ENCODE assay signal across 8 mouse cellular contexts in the genomic region with DNA sequence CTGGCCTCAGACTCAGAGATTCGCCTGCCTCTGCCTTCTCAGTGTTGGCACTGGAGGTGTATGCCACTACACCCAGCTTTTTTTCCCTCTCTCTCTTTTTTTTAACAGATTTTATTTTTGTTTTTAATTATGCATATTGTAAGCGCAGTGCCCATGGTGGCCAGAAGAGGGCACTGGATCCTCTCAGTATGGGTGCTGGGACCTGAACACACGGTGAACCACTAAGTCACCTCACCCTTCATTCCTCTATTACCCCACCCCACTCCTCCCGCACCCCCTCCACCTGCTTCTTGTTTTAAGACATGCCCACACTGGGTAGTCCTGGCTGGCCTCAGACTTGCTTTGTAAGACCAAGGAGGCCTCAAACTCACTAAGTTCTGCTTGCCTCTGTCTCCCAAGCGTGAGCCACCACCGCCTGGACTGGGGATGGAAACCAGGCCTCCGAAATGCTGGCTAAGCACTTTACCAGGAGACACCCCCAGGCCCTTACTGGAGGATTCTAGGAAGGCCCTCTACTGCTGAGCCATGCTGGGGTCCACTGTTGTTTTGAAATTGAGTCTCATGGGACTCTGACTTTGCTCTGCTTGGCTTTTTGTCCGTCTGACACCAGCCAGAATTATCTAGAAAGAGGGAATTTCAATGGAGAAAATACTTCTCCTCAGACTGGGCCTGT. TPM values are rescaled to one million over a fixed set of nuclear protein-coding genes. Genes with fewer than 3 reads are reported as not detected.
A peak's percentile ranks its signal among the peaks of the same experiment; 100 is the strongest.
DNase-seq lines count a peak whose midpoint lies in the region; ATAC-seq and TF ChIP-seq lines count a peak whose summit lies in the region.
"Had no signal": no experiment of that assay in that cellular context is flagged by ENCODE, and none has a peak within 500 bp of the region (broad histone marks: within the 10 kb centered on the region; RNA-seq: fewer than 3 reads in every experiment).

No protein-coding gene starts in this region.

- H3K27ac ChIP-seq in liver, adult 2 months (replicated peaks; ENCODE audit: insufficient read depth, low read depth, low read length): no peak overlapping the region
- no peak overlapping the region for H3K27ac ChIP-seq in liver, embryonic 12.5 days
- H3K27ac ChIP-seq in hindbrain, embryonic 12.5 days: no peak overlapping the region

- no peak for TF ChIP-seq POLR2A in liver, adult 2 months (IDR thresholded peaks at IDR 0.05; ENCODE audit: extremely low read depth, insufficient read depth, low read length)

- H3K79me2 ChIP-seq in liver, adult 2 months (ENCODE audit: control insufficient read depth, insufficient read depth, low read length): no peaks in the 10 kb centered on the region

- DNase-seq in liver, adult 2 months (ENCODE audit: extremely low read depth, low read depth, low spot score): no peak
- peak; percentile 28 for DNase-seq in MN1 (ENCODE audit: low spot score)
- peak; percentile 61 to 74 for DNase-seq in cerebellum, postnatal 14 days
- DNase-seq in lung, postnatal 10 days: peak; percentile 65
- DNase-seq in splenic B cell, adult 2 months (ENCODE audit: low read depth, low spot score): peak; percentile 70

- no peaks in the 10 kb centered on the region for H3K27me3 ChIP-seq in liver, adult 2 months (ENCODE audit: control insufficient read depth, insufficient read depth, low read length)
- no peaks in the 10 kb centered on the region for H3K27me3 ChIP-seq in liver, embryonic 12.5 days (replicated peaks)
- no peaks in the 10 kb centered on the region for H3K27me3 ChIP-seq in hindbrain, embryonic 12.5 days
- no peaks in the 10 kb centered on the region for H3K27me3 ChIP-seq in splenic B cell, adult 2 months (ENCODE audit: control insufficient read depth, insufficient read depth, low read length, poor library complexity, severe bottlenecking)

- H3K4me2 ChIP-seq in liver, embryonic 12.5 days: no peak overlapping the region
- H3K4me2 ChIP-seq in hindbrain, embryonic 12.5 days (replicated peaks): no peak overlapping the region

- TF ChIP-seq CTCF in liver, adult 2 months (IDR thresholded peaks at IDR 0.05; ENCODE audit: low read depth, low read length): peak; percentile 88

- H3K36me3 ChIP-seq in liver, adult 2 months (ENCODE audit: control insufficient read depth, insufficient read depth, low read length): 0 out of 2 replicates have a peak, but pooled peaks cover 3% of the 10 kb centered on the region
- H3K36me3 ChIP-seq in liver, embryonic 12.5 days: peaks cover 32% of the 10 kb centered on the region
- peaks cover 27% of the 10 kb centered on the region; the same call in 1 of the 2 replicates for H3K36me3 ChIP-seq in hindbrain, embryonic 12.5 days
- H3K36me3 ChIP-seq in splenic B cell, adult 2 months (ENCODE audit: control insufficient read depth, insufficient read depth, low read length, poor library complexity, severe bottlenecking): no peaks in the 10 kb centered on the region

- H3K9me3 ChIP-seq in liver, embryonic 12.5 days (replicated peaks): no peaks in the 10 kb centered on the region
- no peaks in the 10 kb centered on the region for H3K9me3 ChIP-seq in hindbrain, embryonic 12.5 days (replicated peaks)

- H3K4me1 ChIP-seq in liver, adult 2 months (ENCODE audit: control insufficient read depth, insufficient read depth, low read length): peaks cover 11% of the 10 kb centered on the region; the same call in 1 of the 2 replicates
- H3K4me1 ChIP-seq in liver, embryonic 12.5 days: peaks cover 4% of the 10 kb centered on the region
- H3K4me1 ChIP-seq in hindbrain, embryonic 12.5 days: no peaks in the 10 kb centered on the region

- no peak overlapping the region for H3K4me3 ChIP-seq in liver, adult 2 months (ENCODE audit: insufficient read depth, low read depth, low read length)
- no peak overlapping the region for H3K4me3 ChIP-seq in liver, embryonic 12.5 days
- H3K4me3 ChIP-seq in hindbrain, embryonic 12.5 days: no peak overlapping the region
- H3K4me3 ChIP-seq: myocyte had no signal

- 61% methylated on average over 8 of the region's 8 CpGs for WGBS in liver, adult 2 months
- WGBS in liver, embryonic 12.5 days (ENCODE audit: insufficient replicate concordance): 47% methylated on average over 8 of the region's 8 CpGs
- 56% methylated on average over 8 of the region's 8 CpGs for WGBS in hindbrain, embryonic 12.5 days

- no peak overlapping the region for H3K9ac ChIP-seq in liver, adult 2 months (ENCODE audit: low read depth, low read length)
- no peak overlapping the region for H3K9ac ChIP-seq in liver, embryonic 12.5 days
- no peak overlapping the region for H3K9ac ChIP-seq in hindbrain, embryonic 12.5 days

- no peak for ATAC-seq in liver, embryonic 12.5 days
- peak; percentile 62; the same call in 1 of the 2 replicates for ATAC-seq in hindbrain, embryonic 12.5 days (ENCODE audit: low FRiP score)

RNA-seq across cellular contexts. Expression of gene Angptl8, which starts 4.9 kb away (rescaled TPM):
- total RNA-seq in liver, adult 2 months (2014; rRNA removed): 13.6 and 22.2 TPM in 2 replicates
- 201 and 258 TPM in 2 replicates for polyA plus RNA-seq in liver, adult 2 months (2012; rRNA removed)
- 13.4 and 14.1 TPM in 2 replicates for polyA plus RNA-seq in liver, embryonic 12.5 days (2016; fragmentation: Nextera tagmentation; extraction: Ambion mirVana)
- 0.26 and 1.1 TPM in 2 replicates for polyA plus RNA-seq in hindbrain, embryonic 12.5 days (2016; fragmentation: Nextera tagmentation; extraction: Ambion mirVana)
- polyA plus RNA-seq: myocyte had no signal

RNA-seq across cellular contexts. Expression of gene Dock6, which starts 12.2 kb away (rescaled TPM):
- 8.5 and 12.6 TPM in 2 replicates for total RNA-seq in liver, adult 2 months (2014; rRNA removed)
- polyA plus RNA-seq in liver, adult 2 months (2012; rRNA removed): 23.2 and 33.9 TPM in 2 replicates
- 8.4 and 8.7 TPM in 2 replicates for polyA plus RNA-seq in liver, embryonic 12.5 days (2016; fragmentation: Nextera tagmentation; extraction: Ambion mirVana)
- polyA plus RNA-seq in hindbrain, embryonic 12.5 days (2016; fragmentation: Nextera tagmentation; extraction: Ambion mirVana): 21.6 and 24.4 TPM in 2 replicates

RNA-seq across cellular contexts. Expression of gene Kank2, which starts 41.7 kb away (rescaled TPM):
- 12.8 and 20.7 TPM in 2 replicates for total RNA-seq in liver, adult 2 months (2014; rRNA removed)
- 27.2 and 34.5 TPM in 2 replicates for polyA plus RNA-seq in liver, adult 2 months (2012; rRNA removed)
- 5.0 and 5.5 TPM in 2 replicates for polyA plus RNA-seq in liver, embryonic 12.5 days (2016; fragmentation: Nextera tagmentation; extraction: Ambion mirVana)
- 10.6 and 11.2 TPM in 2 replicates for polyA plus RNA-seq in hindbrain, embryonic 12.5 days (2016; fragmentation: Nextera tagmentation; extraction: Ambion mirVana)

Comparison
In these comparisons a context has a peak if more than half of its experiments do, and no peak if none do; other contexts are left out.
1. RNA of gene Angptl8, which starts 4.9 kb away (polyA plus RNA-seq): 201 to 258 TPM in liver, adult 2 months; 13.4 to 14.1 TPM in liver, embryonic 12.5 days and 0.26 to 1.1 TPM in hindbrain, embryonic 12.5 days; every median in the first group is over 10 times any median in the second.